Mouse (Mus musculus): ENCODE measurements around the gene 4933417A18Rik. TPM values are rescaled to one million over a fixed set of nuclear protein-coding genes. Genes with fewer than 3 reads are reported as not detected.
A peak's percentile ranks its signal among the peaks of the same experiment; 100 is the strongest.
"Not testable (repeated sequence)": the region's sequence is repeated elsewhere in the genome, so short reads cannot be mapped to it uniquely, and the experiment has no call there.

Gene 4933417A18Rik
- polyA plus RNA-seq, 1 experiment from 2014 or later = not detected

- Histone ChIP-seq H3K9me3 (ENCODE audit: control insufficient read depth, low read length) (no peaks in the 10 kb centered on the region), H3K27ac (ENCODE audit: low read depth, low read length) (no peak overlapping the region), H3K4me1 (replicated peaks; ENCODE audit: control insufficient read depth, insufficient read depth, low read length) (peaks cover 3% of the 10 kb centered on the region), H3K4me3 (ENCODE audit: low read depth, low read length) (peak overlapping the region; percentile 47; the same call in 1 of the 2 replicates), H3K4me2 (peak overlapping the region; percentile 76), H3K27me3 (replicated peaks; ENCODE audit: control insufficient read depth, insufficient read depth, low read length) (peaks cover 22% of the 10 kb centered on the region), H3K9ac (ENCODE audit: low read depth, low read length) (no peak overlapping the region), H3K36me3 (ENCODE audit: control insufficient read depth, insufficient read depth, low read length) (no peaks in the 10 kb centered on the region)
- ATAC-seq (replicated peaks; ENCODE audit: low FRiP score) (no peak), DNase-seq (ENCODE audit: low spot score) (peak; percentile 25)
- WGBS = 19% methylated on average over 5 of the region's 5 CpGs
These were observed 40.7 kb downstream of the 4933417A18Rik start for GRCm38 (mm10) chr13:34964866-34965265.

GRCm38 (mm10) chr13:34965647-34966046, 41.4 kb downstream of the 4933417A18Rik start:
- 69% methylated on average over 9 of the region's 9 CpGs for WGBS
- ATAC-seq (replicated peaks; ENCODE audit: low FRiP score) = not testable (repeated sequence)

DNA sequence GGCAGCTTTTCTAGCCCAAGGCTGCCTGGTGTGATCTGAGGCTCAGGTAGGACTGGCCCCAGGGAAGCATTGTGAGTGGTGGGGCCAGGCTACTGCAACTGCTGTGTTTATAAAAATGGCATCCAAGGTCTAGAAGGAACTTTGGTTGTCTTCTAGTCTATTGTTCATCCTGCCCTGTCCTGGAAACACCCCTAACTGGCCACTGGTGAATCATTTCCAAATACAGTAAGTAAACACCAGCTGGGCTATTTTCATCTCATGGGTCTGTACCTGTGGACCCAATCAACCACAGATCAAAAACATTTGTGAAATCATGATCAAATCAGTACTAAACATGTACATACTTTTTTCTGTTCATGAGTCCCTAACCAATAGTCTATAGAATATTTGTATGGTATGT, 48.2 kb downstream of the 4933417A18Rik start:
- H3K27ac ChIP-seq (ENCODE audit: low read depth, low read length); H3K9ac ChIP-seq (ENCODE audit: low read depth, low read length); H3K36me3 ChIP-seq (ENCODE audit: control insufficient read depth, insufficient read depth, low read length); H3K9me3 ChIP-seq (ENCODE audit: control insufficient read depth, low read length); H3K4me2 ChIP-seq; H3K27me3 ChIP-seq (replicated peaks; ENCODE audit: control insufficient read depth, insufficient read depth, low read length); ATAC-seq (replicated peaks; ENCODE audit: low FRiP score); H3K4me3 ChIP-seq (ENCODE audit: low read depth, low read length); H3K4me1 ChIP-seq (replicated peaks; ENCODE audit: control insufficient read depth, insufficient read depth, low read length); DNase-seq (ENCODE audit: low spot score): not testable (repeated sequence)

More at GRCm38 (mm10) chr13:34965647-34966046, 41.4 kb downstream of the 4933417A18Rik start:
- not testable (repeated sequence) for H3K4me2 ChIP-seq; H3K36me3 ChIP-seq (ENCODE audit: control insufficient read depth, insufficient read depth, low read length); H3K4me3 ChIP-seq (ENCODE audit: low read depth, low read length); H3K4me1 ChIP-seq (replicated peaks; ENCODE audit: control insufficient read depth, insufficient read depth, low read length); H3K27ac ChIP-seq (ENCODE audit: low read depth, low read length); H3K9ac ChIP-seq (ENCODE audit: low read depth, low read length); H3K9me3 ChIP-seq (ENCODE audit: control insufficient read depth, low read length)
- H3K27me3 ChIP-seq (replicated peaks; ENCODE audit: control insufficient read depth, insufficient read depth, low read length) = peaks cover 22% of the 10 kb centered on the region
- peak; percentile 23 for DNase-seq (ENCODE audit: low spot score)

DNA sequence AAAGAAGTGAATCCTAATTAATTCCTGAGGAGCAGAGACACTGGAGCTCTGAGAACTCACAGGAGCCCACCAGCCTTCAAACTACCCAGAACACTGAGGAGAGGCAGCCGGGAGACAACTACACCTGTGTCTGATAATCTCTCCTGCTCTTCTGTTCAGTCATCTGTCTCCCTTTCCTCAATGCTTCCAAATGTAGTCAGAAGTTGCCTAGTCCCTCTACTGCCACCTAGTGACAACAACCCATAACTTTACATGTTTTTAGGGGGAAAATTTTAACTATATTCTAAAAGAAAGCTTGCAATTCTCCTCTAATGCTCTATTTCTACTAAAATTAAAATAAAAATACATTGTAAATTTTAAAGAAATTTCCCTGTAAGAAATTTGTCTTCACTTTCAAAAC, 48.9 kb downstream of the 4933417A18Rik start:
- Histone ChIP-seq H3K9ac (ENCODE audit: low read depth, low read length) (no peak overlapping the region), H3K27ac (ENCODE audit: low read depth, low read length) (no peak overlapping the region), H3K36me3 (ENCODE audit: control insufficient read depth, insufficient read depth, low read length) (peaks cover 10% of the 10 kb centered on the region), H3K4me3 (ENCODE audit: low read depth, low read length) (no peak overlapping the region), H3K27me3 (replicated peaks; ENCODE audit: control insufficient read depth, insufficient read depth, low read length) (no peaks in the 10 kb centered on the region), H3K4me1 (replicated peaks; ENCODE audit: control insufficient read depth, insufficient read depth, low read length) (no peaks in the 10 kb centered on the region), H3K9me3 (ENCODE audit: control insufficient read depth, low read length) (no peaks in the 10 kb centered on the region), H3K4me2 (no peak overlapping the region)
- DNase-seq (ENCODE audit: low spot score) (no peak), ATAC-seq (replicated peaks; ENCODE audit: low FRiP score) (no peak)
- 24% methylated on average over 1 of the region's 1 CpGs for WGBS

GRCm38 (mm10) chr13:34973770-34974169, 49.6 kb downstream of the 4933417A18Rik start:
- Histone ChIP-seq H3K27me3 (replicated peaks; ENCODE audit: control insufficient read depth, insufficient read depth, low read length) (no peaks in the 10 kb centered on the region), H3K4me1 (replicated peaks; ENCODE audit: control insufficient read depth, insufficient read depth, low read length) (no peaks in the 10 kb centered on the region), H3K27ac (ENCODE audit: low read depth, low read length) (no peak overlapping the region), H3K4me2 (no peak overlapping the region), H3K9ac (ENCODE audit: low read depth, low read length) (no peak overlapping the region), H3K9me3 (ENCODE audit: control insufficient read depth, low read length) (no peaks in the 10 kb centered on the region), H3K4me3 (ENCODE audit: low read depth, low read length) (no peak overlapping the region), H3K36me3 (ENCODE audit: control insufficient read depth, insufficient read depth, low read length) (peaks cover 12% of the 10 kb centered on the region)
- no peak for ATAC-seq (replicated peaks; ENCODE audit: low FRiP score)
- no peak for DNase-seq (ENCODE audit: low spot score)
- WGBS = 24% methylated on average over 1 of the region's 1 CpGs

- Histone ChIP-seq H3K9me3 (ENCODE audit: control insufficient read depth, low read length) (no peaks in the 10 kb centered on the region), H3K9ac (ENCODE audit: low read depth, low read length) (no peak overlapping the region), H3K4me3 (ENCODE audit: low read depth, low read length) (no peak overlapping the region), H3K36me3 (ENCODE audit: control insufficient read depth, insufficient read depth, low read length) (peaks cover 21% of the 10 kb centered on the region), H3K4me1 (replicated peaks; ENCODE audit: control insufficient read depth, insufficient read depth, low read length) (no peaks in the 10 kb centered on the region), H3K4me2 (no peak overlapping the region), H3K27me3 (replicated peaks; ENCODE audit: control insufficient read depth, insufficient read depth, low read length) (no peaks in the 10 kb centered on the region), H3K27ac (ENCODE audit: low read depth, low read length) (no peak overlapping the region)
- 92% methylated on average over 4 of the region's 4 CpGs for WGBS
- ATAC-seq (replicated peaks; ENCODE audit: low FRiP score) (no peak), DNase-seq (ENCODE audit: low spot score) (no peak)
These were observed 51.9 kb downstream of the 4933417A18Rik start for GRCm38 (mm10) chr13:34976116-34976515.

GRCm38 (mm10) chr13:34977410-34977809, 53.2 kb downstream of the 4933417A18Rik start:
- Histone ChIP-seq H3K4me1 (replicated peaks; ENCODE audit: control insufficient read depth, insufficient read depth, low read length) (no peaks in the 10 kb centered on the region), H3K9me3 (ENCODE audit: control insufficient read depth, low read length) (no peaks in the 10 kb centered on the region), H3K27ac (ENCODE audit: low read depth, low read length) (no peak overlapping the region), H3K4me3 (ENCODE audit: low read depth, low read length) (no peak overlapping the region), H3K9ac (ENCODE audit: low read depth, low read length) (no peak overlapping the region), H3K36me3 (ENCODE audit: control insufficient read depth, insufficient read depth, low read length) (peaks cover 21% of the 10 kb centered on the region), H3K27me3 (replicated peaks; ENCODE audit: control insufficient read depth, insufficient read depth, low read length) (no peaks in the 10 kb centered on the region), H3K4me2 (no peak overlapping the region)
- 81% methylated on average over 3 of the region's 3 CpGs for WGBS
- DNase-seq (ENCODE audit: low spot score) = no peak
- no peak for ATAC-seq (replicated peaks; ENCODE audit: low FRiP score)

- DNase-seq (ENCODE audit: low spot score); ATAC-seq (replicated peaks; ENCODE audit: low FRiP score): not testable (repeated sequence)
- WGBS = 79% methylated on average over 5 of the region's 5 CpGs
These were observed 54.4 kb downstream of the 4933417A18Rik start for GRCm38 (mm10) chr13:34978635-34979034.

GRCm38 (mm10) chr13:34983479-34983878, 59.3 kb downstream of the 4933417A18Rik start:
- not testable (repeated sequence) for H3K4me2 ChIP-seq; H3K9me3 ChIP-seq (ENCODE audit: control insufficient read depth, low read length); H3K4me1 ChIP-seq (replicated peaks; ENCODE audit: control insufficient read depth, insufficient read depth, low read length); DNase-seq (ENCODE audit: low spot score); H3K9ac ChIP-seq (ENCODE audit: low read depth, low read length); H3K27ac ChIP-seq (ENCODE audit: low read depth, low read length); H3K4me3 ChIP-seq (ENCODE audit: low read depth, low read length); H3K27me3 ChIP-seq (replicated peaks; ENCODE audit: control insufficient read depth, insufficient read depth, low read length)
- 81% methylated on average over 1 of the region's 1 CpGs for WGBS
- H3K36me3 ChIP-seq (ENCODE audit: control insufficient read depth, insufficient read depth, low read length) = peaks cover 19% of the 10 kb centered on the region
- ATAC-seq (replicated peaks; ENCODE audit: low FRiP score) = peak; percentile 82; the same call in 1 of the 2 replicates

More at GRCm38 (mm10) chr13:34978635-34979034, 54.4 kb downstream of the 4933417A18Rik start:
- H3K9me3 ChIP-seq (ENCODE audit: control insufficient read depth, low read length); H3K4me1 ChIP-seq (replicated peaks; ENCODE audit: control insufficient read depth, insufficient read depth, low read length); H3K4me3 ChIP-seq (ENCODE audit: low read depth, low read length); H3K27ac ChIP-seq (ENCODE audit: low read depth, low read length); H3K27me3 ChIP-seq (replicated peaks; ENCODE audit: control insufficient read depth, insufficient read depth, low read length); H3K9ac ChIP-seq (ENCODE audit: low read depth, low read length); H3K4me2 ChIP-seq: not testable (repeated sequence)
- peaks cover 21% of the 10 kb centered on the region for H3K36me3 ChIP-seq (ENCODE audit: control insufficient read depth, insufficient read depth, low read length)
